Mouse (Mus musculus) activated CD4-positive, CD25-positive, alpha-beta regulatory T cell, adult 9 weeks (primary cell): Measurements from ENCODE around the gene Cdc42ep3. TPM values are rescaled to one million over a fixed set of nuclear protein-coding genes. Genes with fewer than 3 reads are reported as not detected.

Source experiments
- polyA plus RNA-seq: library from polyadenylated mRNA; unstranded; fragments of 100-300 nt; shearing (Covaris generic); gene quantifications from one replicate; pipeline ENCODE4 v1.2.1, GENCODE M21; 2017

Gene Cdc42ep3
- 47.0 TPM for polyA plus RNA-seq

GRCm38 (mm10) chr17:79354444-79355270, at the start of gene Cdc42ep3:
Cdc42ep3 (minus strand) TSS chr17:79355091.

